Mouse (Mus musculus): ENCODE data around the gene Ebf3. TPM values are rescaled to one million over a fixed set of nuclear protein-coding genes. Genes with fewer than 3 reads are reported as not detected.

The Ebf3 gene
- polyA plus RNA-seq (2012; rRNA removed) = 80.2 and 129 TPM in 2 replicates

DNA sequence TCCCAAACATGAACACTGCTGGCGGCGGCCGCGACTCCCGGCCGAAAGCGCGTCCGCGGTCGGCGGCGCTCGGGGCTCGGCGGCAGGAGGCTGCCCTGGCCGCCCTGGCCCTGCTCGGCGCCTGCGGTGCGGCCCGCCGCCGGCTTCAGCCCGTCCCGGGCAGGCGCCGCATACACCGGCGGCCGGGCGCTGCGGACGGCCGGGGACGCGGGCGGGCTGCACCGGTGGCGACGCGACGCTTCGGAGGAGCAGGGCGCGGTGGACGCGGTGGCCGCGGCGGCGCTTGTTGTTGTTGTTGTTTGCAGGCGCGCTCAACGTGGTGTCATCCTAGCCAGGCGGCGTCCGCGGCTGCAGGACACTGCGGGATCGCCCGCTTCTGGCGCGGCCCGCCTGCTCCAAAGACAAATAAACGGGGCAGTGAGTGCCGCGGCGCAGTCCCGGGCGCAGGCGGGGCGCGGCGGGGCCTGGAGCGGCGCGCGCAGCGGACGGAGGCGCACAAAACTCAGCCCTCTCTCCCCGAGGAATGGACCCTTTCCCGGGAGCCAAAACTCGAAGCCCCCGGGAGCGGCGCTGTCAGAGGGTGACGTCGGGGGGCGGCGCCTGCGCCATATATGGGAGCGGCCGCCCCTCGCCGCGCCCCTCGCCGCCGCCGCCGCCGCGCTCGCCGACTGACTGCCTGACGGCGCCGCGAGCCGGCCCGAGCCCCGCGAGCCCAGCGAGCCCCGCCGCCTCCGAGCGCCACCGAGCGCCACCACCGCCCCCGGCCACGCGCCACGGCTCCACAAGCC lies at the start of gene Ebf3:
TSS of gene Ebf3 (minus strand) at position 542 of the 788 bp plus-strand sequence.

Other genes with a start within 250 kb of the Ebf3 start
- 8.7 and 11.4 TPM in 2 replicates for gene 9430038I01Rik, start 96.3 kb upstream of the Ebf3 start, polyA plus RNA-seq (2012; rRNA removed)
- gene Glrx3, start 123.2 kb upstream of the Ebf3 start, polyA plus RNA-seq (2012; rRNA removed) = 197 and 208 TPM in 2 replicates

Data from central nervous system, embryonic 14 days (tissue).